Mouse (Mus musculus): ENCODE results near the gene Shcbp1l.
"Not testable (repeated sequence)": the region's sequence is repeated elsewhere in the genome, so short reads cannot be mapped to it uniquely, and the experiment has no call there.

GRCm38 (mm10) chr1:153415742-153416141 lies 9.2 kb upstream of the Shcbp1l start:
- not testable (repeated sequence) for TF ChIP-seq ETS1 (conservative IDR thresholded peaks at IDR 0.05; ENCODE audit: low read depth, low read length); EP300 (IDR thresholded peaks at IDR 0.05; ENCODE audit: low read length); POLR2A (IDR thresholded peaks at IDR 0.05; ENCODE audit: low read depth, low read length); GABPA (IDR thresholded peaks at IDR 0.05; ENCODE audit: insufficient replicate concordance, low read depth, low read length); RAD21 (IDR thresholded peaks at IDR 0.05; ENCODE audit: low read depth, low read length); CTCF (conservative IDR thresholded peaks at IDR 0.05 in 1 of 2, IDR thresholded peaks at IDR 0.05 in 1 of 2; ENCODE audit: low read depth in 2 of 2, low read length in 2 of 2)
